Mouse (Mus musculus): ENCODE results near the gene Lhx8. TPM values are rescaled to one million over a fixed set of nuclear protein-coding genes. Genes with fewer than 3 reads are reported as not detected.

Gene Lhx8
- total RNA-seq (2015; ENCODE audit: low replicate concordance): not detected in 2 replicates
- total RNA-seq (2017; ENCODE audit: low replicate concordance): not detected in 2 replicates

- ATAC-seq (replicated peaks; ENCODE audit: low FRiP score, poor library complexity, severe bottlenecking): no peak
These were observed at the start of gene Lhx8 for GRCm38 (mm10) chr3:154330181-154331002. Gene Lhx8 (minus strand): TSS chr3:154330659.

GRCm38 (mm10) chr3:154373536-154373935 is 43.1 kb upstream of the Lhx8 start:
- no peak for ATAC-seq (replicated peaks; ENCODE audit: low FRiP score, poor library complexity, severe bottlenecking)

- ATAC-seq (replicated peaks; ENCODE audit: low FRiP score, poor library complexity, severe bottlenecking): no peak
These were observed 42.2 kb upstream of the Lhx8 start for GRCm38 (mm10) chr3:154372688-154373087.

GRCm38 (mm10) chr3:154367327-154367726 is 36.9 kb upstream of the Lhx8 start:
- no peak for ATAC-seq (replicated peaks; ENCODE audit: low FRiP score, poor library complexity, severe bottlenecking)

GRCm38 (mm10) chr3:154364604-154365209 is 34.2 kb upstream of the Lhx8 start:
- no peak for ATAC-seq (replicated peaks; ENCODE audit: low FRiP score, poor library complexity, severe bottlenecking)

GRCm38 (mm10) chr3:154363507-154363906 is 33.0 kb upstream of the Lhx8 start:
- no peak for ATAC-seq (replicated peaks; ENCODE audit: low FRiP score, poor library complexity, severe bottlenecking)

GRCm38 (mm10) chr3:154359231-154359630 is 28.8 kb upstream of the Lhx8 start:
- no peak for ATAC-seq (replicated peaks; ENCODE audit: low FRiP score, poor library complexity, severe bottlenecking)

GRCm38 (mm10) chr3:154340294-154340914 is 9.9 kb upstream of the Lhx8 start:
- ATAC-seq (replicated peaks; ENCODE audit: low FRiP score, poor library complexity, severe bottlenecking): no peak

GRCm38 (mm10) chr3:154339649-154340260 is 9.3 kb upstream of the Lhx8 start:
- no peak for ATAC-seq (replicated peaks; ENCODE audit: low FRiP score, poor library complexity, severe bottlenecking)

GRCm38 (mm10) chr3:154334806-154335205 is 4.3 kb upstream of the Lhx8 start:
- no peak for ATAC-seq (replicated peaks; ENCODE audit: low FRiP score, poor library complexity, severe bottlenecking)

- no peak for ATAC-seq (replicated peaks; ENCODE audit: low FRiP score, poor library complexity, severe bottlenecking)
These were observed 3.0 kb upstream of the Lhx8 start for GRCm38 (mm10) chr3:154333401-154333999.

- ATAC-seq (replicated peaks; ENCODE audit: low FRiP score, poor library complexity, severe bottlenecking): no peak
These were observed 2.5 kb upstream of the Lhx8 start for GRCm38 (mm10) chr3:154332941-154333340.

- no peak for ATAC-seq (replicated peaks; ENCODE audit: low FRiP score, poor library complexity, severe bottlenecking)
These were observed 1.7 kb upstream of the Lhx8 start for GRCm38 (mm10) chr3:154332213-154332530.

- no peak for ATAC-seq (replicated peaks; ENCODE audit: low FRiP score, poor library complexity, severe bottlenecking)
These were observed 1.2 kb upstream of the Lhx8 start for GRCm38 (mm10) chr3:154331506-154332212.

- no peak for ATAC-seq (replicated peaks; ENCODE audit: low FRiP score, poor library complexity, severe bottlenecking)
These were observed 513 bp upstream of the Lhx8 start for GRCm38 (mm10) chr3:154331003-154331340.

- ATAC-seq (replicated peaks; ENCODE audit: low FRiP score, poor library complexity, severe bottlenecking): no peak
These were observed 907 bp downstream of the Lhx8 start for GRCm38 (mm10) chr3:154329323-154330180.

GRCm38 (mm10) chr3:154328721-154329322 is 1.6 kb downstream of the Lhx8 start:
- ATAC-seq (replicated peaks; ENCODE audit: low FRiP score, poor library complexity, severe bottlenecking): no peak
